Mouse (Mus musculus) v-Abl transformed pro-B cells (cell line): ENCODE measurements around the gene Tanc1.

Experiments
- in situ Hi-C, 2 experiments: fragments of 400-800 bp; cut with MboI; formaldehyde crosslinking; loops; one replicate each; pipeline ENCODE4 v1.15.1; 2025; ENCODE audit not compliant: unreplicated experiment in 2 of 2

The Tanc1 gene

DNA sequence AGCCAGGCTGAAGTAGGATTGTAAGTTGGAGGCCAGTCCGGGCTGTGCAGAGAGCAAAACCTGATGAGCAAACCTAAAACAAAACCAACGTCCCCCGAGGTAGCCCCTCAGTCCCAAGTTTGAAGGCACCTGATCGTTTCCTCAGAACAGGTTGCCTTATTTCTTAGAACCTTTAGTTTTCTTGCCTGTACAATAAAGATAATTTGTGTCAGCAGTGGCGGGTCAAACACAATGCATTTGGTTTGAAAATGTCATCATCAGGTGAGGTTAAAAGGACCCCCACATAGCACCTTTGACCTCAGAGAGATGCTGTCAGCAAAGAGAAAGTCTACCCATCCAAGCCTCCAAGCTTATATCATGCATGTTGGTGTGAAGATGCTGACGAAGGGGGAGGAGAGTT is 98.9 kb downstream of the Tanc1 start:
- in situ Hi-C loops, result loop anchor here (10.0 kb wide), 2 partner anchors 96 to 116 kb away; partner anchors contain the start of gene Tanc1 (in 1 of the 2)

DNA sequence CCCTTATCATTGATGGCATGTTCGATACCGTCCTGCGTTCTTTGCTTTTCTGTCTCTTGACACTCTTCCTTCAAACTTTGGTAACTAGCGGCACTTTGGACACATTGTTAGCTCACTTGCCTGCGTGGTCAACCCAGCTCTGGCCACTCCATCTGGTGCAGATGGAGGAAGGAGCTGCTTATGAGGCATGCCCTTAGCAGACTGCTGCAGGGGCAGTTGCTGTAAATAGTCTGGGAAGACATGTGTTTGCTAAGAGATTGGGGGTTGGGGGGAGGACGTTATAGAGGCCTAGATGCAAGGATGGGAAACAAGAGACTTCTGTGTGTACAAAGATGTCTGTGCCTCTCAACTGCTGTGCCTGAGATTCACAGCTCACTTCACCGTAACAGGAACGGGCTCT is 100.2 kb downstream of the Tanc1 start:
- in situ Hi-C loops, result loop anchor here (10.0 kb wide), 2 partner anchors 97 to 117 kb away; partner anchors contain the start of gene Tanc1 (in 1 of the 2)

DNA sequence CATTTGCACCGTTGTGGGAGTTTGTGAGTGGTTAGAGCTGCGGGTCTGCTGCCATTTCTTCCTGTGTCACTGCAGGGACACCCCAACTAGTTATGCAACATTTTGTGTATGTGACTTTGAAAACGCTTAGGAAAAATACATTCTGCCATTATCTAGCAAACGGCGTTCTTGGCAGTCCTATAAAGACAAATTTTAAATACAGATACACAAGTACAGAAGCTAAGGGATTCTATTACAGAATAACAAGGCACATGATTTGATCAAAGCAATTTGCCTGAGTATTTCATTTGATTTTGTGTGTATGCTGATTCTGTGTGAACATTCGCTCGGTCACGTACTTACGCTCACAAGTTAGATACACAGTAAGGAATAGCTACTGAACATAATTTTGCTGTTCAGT is 100.6 kb downstream of the Tanc1 start:
- in situ Hi-C loops, result loop anchor here (10.0 kb wide), 2 partner anchors 98 to 118 kb away; partner anchors contain the start of gene Tanc1 (in 1 of the 2)

DNA sequence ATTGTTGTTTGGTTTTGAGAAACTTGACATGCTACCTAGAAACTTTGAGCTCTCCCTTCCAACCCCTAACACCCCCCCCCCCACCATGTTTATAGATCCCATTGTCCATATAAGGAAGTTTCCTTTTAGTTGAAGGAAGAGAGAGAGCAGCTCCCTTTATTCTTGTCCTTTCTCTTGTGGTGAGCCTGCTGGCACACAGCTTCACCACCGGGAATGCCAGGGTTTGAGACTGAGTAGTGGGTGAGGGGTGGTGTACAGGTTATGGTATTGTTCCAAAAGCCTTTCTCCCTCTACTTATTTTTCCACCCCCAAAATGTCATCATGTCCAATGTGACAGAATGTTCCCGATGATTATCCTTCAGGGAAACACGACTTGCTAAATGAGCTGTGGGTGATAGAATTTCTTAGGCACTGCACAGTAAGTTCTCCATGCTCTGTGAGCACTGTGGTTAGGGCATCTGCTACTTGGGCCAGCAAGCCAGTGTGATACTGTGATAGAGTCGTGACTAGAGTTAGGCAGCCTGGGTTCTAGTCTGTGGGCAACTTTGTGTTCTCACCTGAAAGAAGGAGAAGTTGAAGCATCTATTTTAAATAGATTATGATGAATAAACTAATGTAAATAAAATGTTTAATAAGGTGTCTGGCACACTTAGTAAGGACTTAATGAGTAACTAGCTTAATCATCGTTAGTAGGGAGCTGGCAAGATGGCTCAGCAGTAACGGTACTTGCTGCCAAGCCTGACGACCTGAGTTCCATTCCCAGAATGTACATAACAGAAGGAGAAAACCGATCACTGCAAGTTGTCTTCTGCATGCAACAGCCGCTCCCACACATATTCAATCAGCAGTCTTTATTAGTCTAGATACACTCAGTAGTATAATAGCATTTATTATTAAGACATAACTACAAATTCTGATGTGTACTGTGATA is 102.0 kb downstream of the Tanc1 start:
- in situ Hi-C loops, result loop anchor here (10.0 kb wide), 2 partner anchors 99 to 119 kb away; partner anchors contain the start of gene Tanc1 (in 1 of the 2)

DNA sequence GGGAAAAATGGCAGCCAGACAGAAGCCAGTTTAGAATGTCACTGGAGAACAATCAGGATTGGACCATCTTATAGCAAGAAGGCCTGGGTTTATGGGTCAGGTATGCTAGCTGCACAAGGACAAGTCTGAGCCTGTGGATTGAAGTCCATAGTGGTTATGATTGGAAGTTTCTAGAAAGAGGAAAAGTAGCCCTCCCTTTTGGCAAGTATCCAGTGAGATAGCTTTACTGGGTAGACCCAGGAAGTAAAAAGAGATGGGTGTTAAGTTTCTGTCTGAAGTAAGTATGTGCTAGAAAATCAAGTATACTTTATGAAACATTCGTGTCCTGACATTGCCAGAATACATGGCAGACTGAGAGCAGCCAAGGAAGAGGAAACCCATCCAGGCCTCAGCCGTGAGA is 103.2 kb downstream of the Tanc1 start:
- in situ Hi-C loops, result loop anchor here (5.0 to 10.0 kb wide), 3 partner anchors 100 to 120 kb away; partner anchors contain the start of gene Tanc1 (in 2 of the 2)

DNA sequence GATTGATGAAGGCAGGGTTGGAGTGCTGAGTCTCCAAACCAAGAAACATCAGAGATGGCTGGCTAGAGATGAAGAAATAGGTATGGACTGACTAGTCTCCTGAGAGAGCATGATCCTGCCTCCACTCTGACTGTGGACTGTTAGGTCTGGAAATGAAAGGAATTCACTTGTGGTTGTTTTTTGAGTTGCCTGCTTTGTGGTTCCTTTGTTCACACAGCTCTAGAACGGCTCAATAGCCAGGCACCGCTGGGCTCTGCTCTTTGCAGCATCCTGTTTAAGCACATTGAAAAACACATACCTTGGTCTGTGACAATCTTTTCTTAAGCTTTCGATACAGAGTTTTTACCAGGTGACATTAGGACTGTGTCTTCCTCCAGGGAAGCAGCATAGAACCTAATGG is 104.6 kb downstream of the Tanc1 start:
- in situ Hi-C loops, result loop anchor here (5.0 to 10.0 kb wide), 3 partner anchors 102 to 122 kb away; partner anchors contain the start of gene Tanc1 (in 2 of the 2)

DNA sequence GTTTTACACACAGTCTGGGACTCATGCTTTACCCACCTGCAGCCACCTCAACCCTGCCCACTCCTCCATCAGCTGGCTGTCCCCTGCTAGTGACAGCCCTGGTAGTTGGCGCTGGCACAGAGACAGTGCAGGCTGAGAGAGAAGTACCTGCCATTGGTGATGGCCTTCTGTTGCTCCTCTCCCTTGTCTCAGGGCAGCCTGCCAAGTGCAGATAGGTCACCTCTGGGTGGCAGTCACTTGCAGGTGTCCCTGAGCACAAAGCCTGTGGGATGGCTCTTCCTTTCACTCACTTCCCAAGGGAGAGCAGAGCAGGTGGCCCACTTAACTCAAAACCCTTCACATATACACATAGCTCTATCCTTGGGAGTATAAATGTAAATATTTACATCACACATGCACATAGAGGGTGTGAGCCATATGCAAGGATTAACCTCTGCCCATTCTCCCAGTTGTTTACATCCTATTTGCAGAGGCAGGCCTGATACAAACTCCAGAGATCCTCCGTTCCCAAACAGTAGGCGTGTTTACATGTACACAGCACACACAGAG is 106.0 kb downstream of the Tanc1 start:
- in situ Hi-C loops, result loop anchor here (5.0 to 10.0 kb wide), 3 partner anchors 103 to 123 kb away; partner anchors contain the start of gene Tanc1 (in 2 of the 2)

DNA sequence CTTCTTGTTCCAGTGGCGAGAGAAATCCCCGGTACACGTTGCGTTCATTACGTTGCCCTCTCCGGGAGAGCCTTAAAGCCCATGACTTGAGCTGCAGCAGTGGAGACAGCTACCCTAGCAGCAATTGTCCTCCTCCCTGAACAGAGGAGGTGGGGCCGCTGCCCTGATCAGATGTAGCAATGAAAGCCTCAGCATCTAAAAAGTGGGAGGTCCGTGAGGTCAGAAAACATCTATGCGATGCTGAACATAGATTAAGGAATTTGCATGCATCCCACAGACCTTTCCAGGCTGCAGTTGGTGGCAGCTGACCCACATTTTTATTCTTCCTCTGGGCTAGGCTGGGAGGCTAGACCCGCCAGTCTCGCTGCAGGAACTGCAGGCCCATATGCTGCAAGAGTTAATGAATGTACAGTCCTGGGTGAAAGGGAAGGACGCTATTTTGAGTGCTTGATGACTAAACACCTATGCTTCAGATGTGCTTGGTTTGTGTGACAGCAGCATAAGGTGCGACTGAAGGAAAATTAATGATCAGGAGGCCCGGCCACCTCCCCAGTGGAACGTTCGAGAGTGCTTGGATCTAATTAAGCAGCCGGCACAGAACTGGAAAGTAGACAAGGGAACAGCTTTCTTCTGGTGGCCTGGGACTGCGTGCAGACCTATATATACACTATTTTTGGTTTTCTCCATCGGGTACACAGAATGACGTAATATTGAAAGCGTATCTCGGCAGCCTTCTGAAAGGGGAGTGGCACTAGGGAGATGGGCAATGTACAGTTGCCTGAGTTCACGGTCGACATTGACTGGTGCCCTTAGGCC is 107.0 kb downstream of the Tanc1 start:
- in situ Hi-C loops, result loop anchor here (5.0 to 10.0 kb wide), 3 partner anchors 104 to 124 kb away; partner anchors contain the start of gene Tanc1 (in 2 of the 2)

DNA sequence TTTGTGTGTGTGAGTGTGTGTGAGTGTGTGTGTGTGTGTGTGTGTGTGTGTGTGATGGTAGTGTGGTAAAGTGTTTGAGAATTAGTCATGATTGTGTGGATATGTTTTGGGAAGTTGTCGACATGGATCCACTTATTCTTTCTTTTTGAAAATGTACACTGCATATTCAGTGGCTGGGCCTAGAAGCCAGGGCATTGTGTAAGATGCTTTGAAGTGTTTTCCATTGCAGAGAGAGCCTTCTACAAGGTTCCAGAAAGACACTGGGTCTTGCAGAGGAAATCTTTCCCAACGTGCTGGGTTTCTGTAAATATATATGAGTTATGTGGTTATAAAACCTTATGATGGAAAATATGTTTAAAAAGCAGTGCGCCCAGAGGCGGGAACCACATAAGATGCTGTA is 108.0 kb downstream of the Tanc1 start:
- in situ Hi-C loops, result loop anchor here (5.0 to 10.0 kb wide), 3 partner anchors 105 to 125 kb away; partner anchors contain the start of gene Tanc1 (in 2 of the 2)

DNA sequence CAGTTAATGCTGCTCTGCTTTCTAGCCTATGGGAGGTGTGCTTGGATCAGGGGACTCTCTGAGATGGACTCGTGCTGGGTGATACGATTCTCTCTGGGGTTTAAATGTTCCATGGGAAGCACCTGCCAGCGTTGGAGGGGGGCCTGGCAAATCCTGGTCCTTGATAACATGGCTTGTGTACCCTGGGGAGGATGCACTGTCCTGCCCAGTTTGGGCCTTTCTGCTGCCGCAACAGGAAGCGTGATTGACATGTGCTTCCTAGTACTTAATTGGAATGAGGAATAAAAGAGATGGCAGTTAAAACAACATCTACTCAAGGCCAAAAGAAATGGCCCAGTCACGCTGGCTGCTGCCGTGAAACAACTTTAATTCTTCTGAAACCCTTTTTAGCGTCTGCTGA is 109.3 kb downstream of the Tanc1 start:
- in situ Hi-C loops, result no loop called here

DNA sequence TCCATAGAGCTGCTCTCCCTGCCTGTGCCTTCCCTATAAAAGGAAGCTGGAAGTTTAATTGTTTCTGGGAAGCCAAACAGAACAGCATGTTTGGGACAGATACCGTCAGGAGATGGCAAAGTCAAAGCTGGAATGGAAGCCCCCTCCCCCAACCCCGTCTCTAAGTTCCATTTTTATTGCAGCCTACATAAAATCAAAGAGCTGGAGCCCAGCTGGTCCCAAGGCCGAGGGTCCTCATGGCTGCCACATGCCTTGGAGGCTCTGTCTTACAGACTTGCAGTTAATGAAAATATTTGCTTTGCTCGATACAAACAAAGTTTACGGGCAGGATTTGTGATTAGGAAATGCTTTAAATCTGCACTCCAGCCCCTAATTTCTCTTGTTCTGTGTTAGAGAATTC is 109.9 kb downstream of the Tanc1 start:
- in situ Hi-C loops, result no loop called here

DNA sequence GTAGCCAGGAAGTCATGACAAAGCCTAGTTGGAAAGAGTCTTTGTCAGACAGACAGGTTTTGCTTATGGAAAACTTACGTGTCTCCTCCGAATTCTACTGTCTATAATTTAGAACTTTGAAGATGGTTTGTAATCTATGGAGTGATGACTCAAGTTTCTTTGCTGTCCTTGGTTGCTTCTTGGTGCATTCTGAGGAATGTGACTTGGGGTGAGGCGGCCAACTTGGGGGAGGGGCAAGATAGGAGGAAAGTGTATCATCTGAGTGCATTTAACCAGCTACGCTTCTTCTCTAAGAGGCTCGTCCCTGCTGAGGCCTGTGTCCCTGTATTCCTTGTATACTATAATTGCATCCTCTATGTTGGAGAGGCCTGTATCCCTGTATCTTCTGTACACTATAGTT is 111.5 kb downstream of the Tanc1 start:
- in situ Hi-C loops, result no loop called here

DNA sequence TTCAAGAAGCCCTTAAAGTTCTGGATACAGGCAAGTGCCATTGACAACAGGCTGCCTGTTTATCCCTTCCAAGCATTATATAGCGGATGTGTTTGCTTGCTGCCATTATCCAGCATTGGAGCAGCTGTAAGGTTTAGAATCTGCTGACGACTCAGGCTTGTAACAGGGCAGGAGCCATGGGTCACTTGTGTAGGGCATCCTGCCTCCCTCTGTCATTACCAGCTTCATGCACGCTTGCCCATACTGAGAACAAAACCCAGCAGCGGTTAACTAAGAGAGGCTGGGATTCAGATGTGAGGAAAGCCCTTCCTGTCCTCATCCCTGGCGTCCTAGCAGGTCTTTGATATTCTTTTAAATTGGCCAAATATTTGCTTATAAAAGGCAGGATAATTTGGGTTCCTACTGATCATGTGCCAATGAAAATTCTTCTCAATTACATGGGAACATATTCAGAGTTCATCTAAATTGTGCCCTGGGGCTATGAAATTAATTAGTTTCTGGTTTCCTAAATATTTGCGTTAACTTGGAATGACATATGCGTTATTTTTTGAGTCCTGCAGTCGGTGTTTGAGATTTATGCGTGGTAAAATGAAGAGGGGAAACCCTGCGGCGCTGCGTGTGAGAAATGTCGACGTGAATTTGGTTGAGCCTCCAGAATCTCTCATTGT is 113.8 kb downstream of the Tanc1 start:
- in situ Hi-C loops, result no loop called here

DNA sequence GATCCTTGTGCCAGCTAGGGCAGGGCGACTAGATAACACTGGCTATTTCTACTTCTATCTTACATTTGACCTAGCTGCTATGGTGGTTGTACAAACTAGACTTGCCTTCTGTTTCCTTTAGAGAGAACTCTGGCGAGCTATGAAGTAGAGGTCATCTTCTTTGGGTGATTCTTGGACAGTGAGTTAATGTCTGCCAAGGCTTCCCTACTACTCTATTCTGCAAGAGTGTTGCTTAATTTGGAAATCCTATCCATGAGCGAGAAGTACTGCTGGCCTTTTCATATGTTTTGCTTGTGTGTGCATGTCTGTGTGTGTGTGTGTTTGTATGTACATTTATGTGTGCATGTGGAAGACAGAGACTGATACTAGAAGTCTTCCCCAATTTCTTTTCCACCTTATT is 120.0 kb downstream of the Tanc1 start:
- in situ Hi-C loops, result no loop called here

DNA sequence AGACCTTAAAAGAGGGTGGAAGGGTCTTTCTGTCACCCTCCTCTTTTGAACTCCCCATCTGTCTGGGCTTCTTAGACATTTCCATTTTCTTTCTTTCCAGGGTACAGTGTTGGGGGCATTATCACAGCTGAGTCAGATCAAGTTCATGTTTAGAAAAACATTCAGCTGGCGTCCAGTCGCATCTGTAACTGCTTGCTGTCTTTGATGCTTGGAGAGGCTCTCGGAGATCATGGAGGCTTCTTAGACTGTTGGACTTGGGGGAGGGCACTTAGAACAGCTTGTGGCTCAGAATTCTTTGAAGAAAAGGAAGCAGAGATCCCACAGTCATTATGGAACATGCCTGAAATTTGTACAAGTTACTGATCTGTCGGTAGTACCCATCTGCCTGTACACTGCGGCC is 121.6 kb downstream of the Tanc1 start:
- in situ Hi-C loops, result no loop called here

DNA sequence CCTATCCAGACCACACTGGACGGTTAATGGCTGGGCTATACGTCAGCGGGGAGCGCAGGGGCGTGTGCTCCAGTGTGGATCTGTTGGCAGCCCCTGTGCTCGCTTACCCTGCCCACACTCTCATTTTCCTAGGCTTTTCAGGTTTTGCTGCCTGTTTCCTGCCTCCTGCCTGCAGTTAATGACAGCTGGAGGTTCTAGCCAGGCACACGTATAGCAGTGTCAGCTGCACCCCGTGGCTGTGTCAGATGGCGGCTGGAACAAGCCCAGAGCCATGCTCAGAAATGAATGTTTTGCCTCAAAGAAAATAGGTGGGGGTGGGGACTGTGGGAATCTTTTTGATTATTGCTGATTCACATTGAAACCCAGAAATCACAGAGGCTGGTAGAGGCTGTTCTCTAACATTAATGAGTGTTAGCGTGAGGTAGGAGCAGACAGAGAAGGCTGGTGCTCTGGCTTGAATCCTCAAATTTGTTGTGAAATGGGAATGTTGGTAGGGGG is 124.6 kb downstream of the Tanc1 start:
- in situ Hi-C loops, result no loop called here

DNA sequence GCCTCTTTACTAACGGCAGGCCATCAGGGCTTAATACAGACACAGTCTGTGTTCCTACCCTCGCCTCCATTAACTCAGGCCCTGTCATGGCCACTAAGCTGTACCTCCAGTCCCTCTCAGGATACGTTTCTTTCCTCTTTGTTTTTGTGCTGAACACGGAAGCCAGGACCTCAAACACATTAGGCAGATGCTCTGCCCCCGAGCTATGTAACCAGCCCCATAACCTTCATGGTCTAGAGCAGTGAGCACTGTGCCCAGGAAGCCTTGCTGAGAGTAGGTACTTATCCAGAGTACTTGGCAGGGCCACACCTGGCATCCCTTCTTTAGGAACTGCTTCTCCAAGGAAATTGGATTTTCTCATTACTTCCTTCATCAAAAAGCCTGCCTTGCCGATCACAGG is 125.5 kb downstream of the Tanc1 start:
- in situ Hi-C loops, result no loop called here

DNA sequence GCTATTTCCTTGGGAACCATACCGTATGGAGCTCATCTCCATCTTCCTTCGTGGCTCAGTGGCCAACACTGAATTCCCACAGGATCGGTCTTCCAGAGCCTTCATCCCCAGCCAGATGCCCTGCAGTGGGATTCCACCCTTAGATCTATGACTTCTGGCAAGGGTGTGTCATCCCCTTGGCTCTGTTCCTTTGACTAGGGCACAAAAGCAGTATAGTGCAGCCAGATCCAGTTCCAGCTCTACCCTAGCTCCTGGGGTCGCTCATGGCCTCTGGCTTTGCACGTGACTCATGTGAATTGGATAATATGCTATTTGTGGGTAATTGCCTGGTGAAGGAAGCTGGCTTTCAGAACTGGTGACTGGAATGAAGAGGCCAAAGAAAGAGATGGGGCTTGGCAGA is 126.5 kb downstream of the Tanc1 start:
- in situ Hi-C loops, result no loop called here

DNA sequence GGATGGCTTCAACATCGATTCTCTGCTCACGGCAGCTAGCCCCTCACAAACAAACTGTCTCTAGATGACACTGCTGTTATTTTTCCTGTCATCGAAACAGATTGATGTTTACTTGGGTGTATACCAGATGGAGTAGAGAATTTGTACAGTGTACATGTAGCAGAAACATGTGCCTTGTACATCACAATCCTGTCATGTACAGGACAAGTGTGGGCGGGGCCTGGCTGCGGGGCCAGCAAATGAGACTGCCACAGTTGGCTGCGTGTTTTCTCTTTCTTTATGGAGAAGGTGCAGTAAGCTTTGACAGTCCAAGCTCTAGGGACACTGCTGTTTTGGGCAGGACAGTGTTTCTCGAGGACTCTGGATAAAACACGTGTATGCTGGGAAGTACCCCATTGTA is 127.2 kb downstream of the Tanc1 start:
- in situ Hi-C loops, result no loop called here
